Mouse (Mus musculus): ENCODE results near the gene Nupr1. TPM values are rescaled to one million over a fixed set of nuclear protein-coding genes. Genes with fewer than 3 reads are reported as not detected.

Nupr1 gene
- polyA plus RNA-seq (2014; fragmentation: Nextera tagmentation; extraction: Ambion mirVana), result 7.0 and 8.5 TPM in 2 replicates

DNA sequence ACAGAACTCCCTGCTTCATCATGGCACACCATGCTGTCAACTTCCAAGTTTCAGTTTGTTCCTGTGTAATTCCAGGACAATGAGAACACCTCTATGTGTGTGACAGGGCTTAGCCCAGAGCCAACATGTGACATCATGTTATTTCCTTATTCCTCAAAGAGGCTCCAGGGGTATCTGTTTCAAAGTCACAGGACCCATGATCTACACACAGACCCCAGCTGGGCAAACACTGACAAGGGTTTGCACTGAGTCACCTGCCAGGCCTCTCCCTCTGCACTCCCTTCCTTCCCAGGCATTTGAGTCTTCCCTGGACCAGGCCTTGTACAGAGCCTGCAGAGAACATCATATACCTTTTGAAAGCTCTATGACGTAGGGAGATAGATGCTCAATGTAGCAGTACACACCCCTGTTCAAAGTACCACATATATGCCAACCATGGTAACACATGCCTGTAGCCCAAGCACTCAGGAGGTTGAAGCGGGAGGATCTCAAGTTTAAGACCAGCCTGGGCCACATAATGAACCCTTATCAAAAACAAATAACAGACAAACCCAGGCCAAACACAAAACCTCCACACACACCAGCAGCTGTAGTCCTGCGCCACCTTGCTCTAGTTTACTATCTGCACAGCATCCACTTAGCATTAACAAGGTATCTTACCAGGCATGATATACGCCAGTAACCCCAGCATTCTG is at the start of gene Nupr1:
Gene Nupr1 (minus strand): TSS at position 38 of the 695 bp plus-strand sequence.
- H3K4me2 ChIP-seq (ENCODE audit: low read length), result no peak within 1 kb of the TSS
- H3K36me3 ChIP-seq (ENCODE audit: control insufficient read depth, insufficient read depth, low read length), result no peaks in the 10 kb centered on the region
- no peak within 1 kb of the TSS for H3K4me3 ChIP-seq (ENCODE audit: low read depth, low read length)
- no peak for ATAC-seq
- no peaks in the 10 kb centered on the region for H3K9me3 ChIP-seq (replicated peaks; ENCODE audit: control insufficient read depth, low read length)
- whole genome bisulfite sequencing, result 98% methylated on average over 4 of the region's 4 CpGs
- no peaks in the 10 kb centered on the region for H3K4me1 ChIP-seq (ENCODE audit: control insufficient read depth, insufficient read depth, low read length)
- H3K27me3 ChIP-seq (replicated peaks; ENCODE audit: control insufficient read depth, insufficient read depth, low read length), result no peaks in the 10 kb centered on the region
- no peak for DNase-seq (ENCODE audit: low spot score)
- no peak within 1 kb of the TSS for H3K9ac ChIP-seq (ENCODE audit: low read length)
- H3K27ac ChIP-seq (ENCODE audit: low read depth, low read length), result no peak within 1 kb of the TSS

DNA sequence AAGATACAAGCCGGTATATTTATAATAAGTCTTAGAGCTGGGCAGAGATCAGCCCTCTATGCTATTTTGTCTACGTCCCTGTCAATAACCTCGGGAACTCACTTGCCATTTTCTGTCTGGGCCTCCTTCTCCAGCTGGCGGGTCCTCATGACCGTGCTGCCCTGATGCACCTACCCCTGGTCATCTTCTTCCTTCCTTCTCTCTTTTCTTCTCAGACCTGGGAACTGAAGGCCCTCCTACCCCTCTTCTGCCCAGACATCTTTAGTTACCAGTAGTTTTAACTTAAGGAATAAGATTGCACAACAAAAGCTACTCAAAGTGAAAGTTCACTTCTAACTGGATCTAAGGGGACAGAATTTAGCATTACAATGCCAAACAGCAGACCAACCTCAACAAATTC is 49.0 kb upstream of the Nupr1 start:
- Histone ChIP-seq H3K36me3 (ENCODE audit: control insufficient read depth, insufficient read depth, low read length) (0 out of 2 replicates have a peak, but pooled peaks cover 4% of the 10 kb centered on the region), H3K4me1 (ENCODE audit: control insufficient read depth, insufficient read depth, low read length) (no peaks in the 10 kb centered on the region), H3K4me2 (ENCODE audit: low read length) (no peak overlapping the region), H3K9me3 (replicated peaks; ENCODE audit: control insufficient read depth, low read length) (no peaks in the 10 kb centered on the region), H3K4me3 (ENCODE audit: low read depth, low read length) (no peak overlapping the region), H3K27me3 (replicated peaks; ENCODE audit: control insufficient read depth, insufficient read depth, low read length) (no peaks in the 10 kb centered on the region), H3K9ac (ENCODE audit: low read length) (no peak overlapping the region), H3K27ac (ENCODE audit: low read depth, low read length) (no peak overlapping the region)
- DNase-seq (ENCODE audit: low spot score) (no peak), ATAC-seq (no peak)
- 91% methylated on average over 5 of the region's 5 CpGs for WGBS

DNA sequence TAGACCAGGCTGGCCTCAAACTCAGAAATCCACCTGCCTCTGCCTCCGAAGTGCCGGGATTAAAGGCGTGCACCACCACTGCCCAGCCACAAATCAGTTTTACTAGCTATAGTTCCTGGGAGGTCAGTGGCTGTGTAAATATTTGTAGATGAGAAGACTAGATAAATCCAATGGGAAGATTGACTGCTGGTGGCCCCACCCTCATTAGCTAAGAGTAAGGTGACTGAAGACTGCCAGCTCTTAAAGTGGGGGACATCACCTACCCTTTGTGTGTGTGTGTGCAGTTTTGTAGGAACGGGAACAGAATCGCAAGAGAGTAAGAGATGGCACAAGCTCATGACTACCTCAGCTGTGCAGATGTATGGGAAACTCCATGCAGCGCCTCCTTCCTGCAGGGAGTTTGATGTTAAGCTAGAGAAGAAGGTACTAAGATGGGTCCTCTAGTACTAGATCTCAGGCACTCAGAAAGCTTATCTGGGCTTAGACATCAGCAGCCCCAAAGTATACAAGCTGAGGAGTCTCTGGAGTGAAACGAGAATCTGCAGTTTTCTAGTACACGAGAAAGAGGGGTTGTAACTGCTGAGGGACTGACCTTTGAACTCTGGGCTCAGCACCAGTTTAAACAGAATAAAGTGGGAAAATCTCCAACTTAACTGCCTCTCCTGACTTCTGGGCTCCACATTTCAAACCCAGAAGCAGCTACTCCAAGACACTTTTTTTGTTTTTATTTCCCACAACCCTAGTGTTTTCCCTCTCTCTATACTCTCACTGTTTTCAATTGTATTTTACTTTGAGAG is 48.1 kb upstream of the Nupr1 start:
- no peaks in the 10 kb centered on the region for H3K4me1 ChIP-seq (ENCODE audit: control insufficient read depth, insufficient read depth, low read length)
- no peak overlapping the region for H3K9ac ChIP-seq (ENCODE audit: low read length)
- H3K27me3 ChIP-seq (replicated peaks; ENCODE audit: control insufficient read depth, insufficient read depth, low read length), result no peaks in the 10 kb centered on the region
- DNase-seq (ENCODE audit: low spot score), result no peak
- no peak overlapping the region for H3K4me2 ChIP-seq (ENCODE audit: low read length)
- H3K36me3 ChIP-seq (ENCODE audit: control insufficient read depth, insufficient read depth, low read length), result 0 out of 2 replicates have a peak, but pooled peaks cover 7% of the 10 kb centered on the region
- WGBS, result 86% methylated on average over 8 of the region's 8 CpGs
- no peaks in the 10 kb centered on the region for H3K9me3 ChIP-seq (replicated peaks; ENCODE audit: control insufficient read depth, low read length)
- H3K27ac ChIP-seq (ENCODE audit: low read depth, low read length), result no peak overlapping the region
- H3K4me3 ChIP-seq (ENCODE audit: low read depth, low read length), result no peak overlapping the region
- ATAC-seq, result no peak

DNA sequence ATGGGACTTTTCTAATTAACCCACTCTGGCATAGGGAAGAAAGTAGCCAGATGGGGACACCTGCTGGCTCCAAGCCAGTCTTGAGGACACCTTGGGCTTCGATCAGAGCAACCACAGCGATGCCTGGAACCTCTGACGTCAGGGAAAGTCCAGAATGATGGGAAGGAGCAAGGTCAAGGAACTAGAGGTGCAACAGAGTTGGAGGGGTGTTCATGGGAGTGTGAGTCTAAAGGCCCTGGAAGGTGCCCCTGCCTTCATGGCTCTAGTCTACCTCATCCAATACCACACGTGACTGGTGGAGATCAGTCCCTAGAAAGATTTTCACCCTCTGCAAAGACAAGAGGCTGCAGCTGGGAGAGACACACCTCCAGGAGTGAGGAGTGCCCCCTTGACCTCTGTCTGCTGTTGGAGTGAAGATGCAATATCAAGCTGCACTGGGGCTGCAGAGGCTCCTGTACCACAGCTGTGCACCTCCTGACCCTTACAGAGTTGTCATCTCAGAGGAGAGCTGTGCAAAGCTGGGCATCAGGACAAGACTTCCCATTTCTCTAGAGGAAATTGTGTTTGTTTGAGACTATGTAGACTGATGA is 46.1 kb upstream of the Nupr1 start:
- WGBS, result 83% methylated on average over 4 of the region's 4 CpGs
- ATAC-seq (no peak), DNase-seq (ENCODE audit: low spot score) (no peak)
- no peak overlapping the region for H3K4me2 ChIP-seq (ENCODE audit: low read length)
- H3K9ac ChIP-seq (ENCODE audit: low read length), result no peak overlapping the region
- H3K27me3 ChIP-seq (replicated peaks; ENCODE audit: control insufficient read depth, insufficient read depth, low read length), result no peaks in the 10 kb centered on the region
- no peak overlapping the region for H3K27ac ChIP-seq (ENCODE audit: low read depth, low read length)
- no peaks in the 10 kb centered on the region for H3K4me1 ChIP-seq (ENCODE audit: control insufficient read depth, insufficient read depth, low read length)
- no peaks in the 10 kb centered on the region for H3K9me3 ChIP-seq (replicated peaks; ENCODE audit: control insufficient read depth, low read length)
- no peak overlapping the region for H3K4me3 ChIP-seq (ENCODE audit: low read depth, low read length)
- peaks cover 23% of the 10 kb centered on the region for H3K36me3 ChIP-seq (ENCODE audit: control insufficient read depth, insufficient read depth, low read length)

DNA sequence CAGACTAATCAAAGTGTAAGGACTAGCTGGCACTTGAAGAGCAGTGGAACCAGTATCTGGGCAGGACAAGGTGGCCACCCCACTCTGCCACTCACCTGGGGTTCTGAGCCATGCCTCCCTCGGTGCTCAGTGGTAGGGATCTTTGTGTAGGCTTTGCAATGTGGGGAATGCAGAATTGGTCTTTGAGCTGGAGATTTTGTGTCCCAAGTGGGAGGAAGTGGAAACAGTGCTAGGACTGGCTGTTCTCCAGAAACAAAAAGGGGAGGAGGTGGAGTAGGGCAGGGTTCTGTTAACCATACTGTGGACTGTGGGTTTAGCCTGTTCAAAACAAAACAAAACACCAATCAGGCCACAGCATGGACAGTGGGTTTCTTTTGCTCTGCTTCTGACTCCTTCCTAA is 45.5 kb upstream of the Nupr1 start, which contains the start of gene Sult1a1:
Gene Sult1a1 (minus strand): TSS at position 226 of the 400 bp plus-strand sequence.
- WGBS, result 85% methylated on average over 1 of the region's 1 CpGs
- DNase-seq (ENCODE audit: low spot score) (no peak), ATAC-seq (no peak)
- Histone ChIP-seq H3K4me2 (ENCODE audit: low read length) (no peak within 1 kb of the TSS), H3K9ac (ENCODE audit: low read length) (no peak within 1 kb of the TSS), H3K4me1 (ENCODE audit: control insufficient read depth, insufficient read depth, low read length) (no peaks in the 10 kb centered on the region), H3K36me3 (ENCODE audit: control insufficient read depth, insufficient read depth, low read length) (peaks cover 28% of the 10 kb centered on the region), H3K27ac (ENCODE audit: low read depth, low read length) (no peak within 1 kb of the TSS), H3K27me3 (replicated peaks; ENCODE audit: control insufficient read depth, insufficient read depth, low read length) (no peaks in the 10 kb centered on the region), H3K9me3 (replicated peaks; ENCODE audit: control insufficient read depth, low read length) (no peaks in the 10 kb centered on the region), H3K4me3 (ENCODE audit: low read depth, low read length) (no peak within 1 kb of the TSS)

DNA sequence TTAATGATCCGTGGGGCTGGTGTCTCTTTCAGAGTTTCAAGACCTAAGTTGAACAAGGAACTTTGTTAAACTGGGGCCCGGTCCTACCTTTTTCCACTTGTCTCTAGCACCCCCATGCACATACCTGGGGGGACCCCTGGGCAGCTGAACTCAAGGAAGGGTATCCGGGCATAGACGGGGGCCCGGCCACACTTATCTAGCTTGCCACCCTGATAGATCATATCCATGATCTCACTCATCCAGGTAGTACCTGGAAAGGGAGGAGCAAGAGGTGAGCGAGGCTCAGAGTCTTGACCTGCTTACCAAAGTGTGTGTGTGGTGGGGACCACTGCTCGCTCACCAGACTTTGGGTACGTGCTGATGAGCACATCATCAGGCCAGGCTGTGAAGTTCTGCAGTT is 44.4 kb upstream of the Nupr1 start:
- H3K27ac ChIP-seq (ENCODE audit: low read depth, low read length), result no peak overlapping the region
- H3K4me1 ChIP-seq (ENCODE audit: control insufficient read depth, insufficient read depth, low read length), result no peaks in the 10 kb centered on the region
- no peak overlapping the region for H3K9ac ChIP-seq (ENCODE audit: low read length)
- 97% methylated on average over 8 of the region's 8 CpGs for WGBS
- no peaks in the 10 kb centered on the region for H3K27me3 ChIP-seq (replicated peaks; ENCODE audit: control insufficient read depth, insufficient read depth, low read length)
- H3K36me3 ChIP-seq (ENCODE audit: control insufficient read depth, insufficient read depth, low read length), result peaks cover 32% of the 10 kb centered on the region
- no peak overlapping the region for H3K4me3 ChIP-seq (ENCODE audit: low read depth, low read length)
- H3K4me2 ChIP-seq (ENCODE audit: low read length), result no peak overlapping the region
- ATAC-seq, result no peak
- no peak for DNase-seq (ENCODE audit: low spot score)
- H3K9me3 ChIP-seq (replicated peaks; ENCODE audit: control insufficient read depth, low read length), result no peaks in the 10 kb centered on the region

DNA sequence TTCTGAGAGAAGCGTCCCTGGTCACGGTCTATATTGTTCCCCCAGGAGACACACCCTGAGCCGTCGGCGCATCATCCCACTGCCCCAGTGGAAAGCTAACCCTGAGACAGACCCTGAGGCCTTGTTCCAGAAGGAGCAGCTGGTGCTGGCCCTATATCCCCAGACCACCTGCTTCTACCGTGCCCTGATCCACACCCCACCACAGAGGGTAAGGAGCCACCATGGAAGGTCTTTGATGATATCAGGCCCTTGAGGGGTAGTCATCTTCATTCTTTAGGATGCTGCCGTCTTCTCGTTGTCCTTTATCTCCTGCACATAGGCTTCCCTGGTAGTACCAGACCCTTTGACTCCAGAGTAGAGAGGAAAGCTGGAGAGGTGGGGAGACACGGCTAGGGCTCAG is 41.5 kb upstream of the Nupr1 start:
- Histone ChIP-seq H3K27ac (ENCODE audit: low read depth, low read length) (no peak overlapping the region), H3K4me2 (ENCODE audit: low read length) (no peak overlapping the region), H3K36me3 (ENCODE audit: control insufficient read depth, insufficient read depth, low read length) (peaks cover 32% of the 10 kb centered on the region), H3K9ac (ENCODE audit: low read length) (no peak overlapping the region), H3K9me3 (replicated peaks; ENCODE audit: control insufficient read depth, low read length) (no peaks in the 10 kb centered on the region), H3K4me3 (ENCODE audit: low read depth, low read length) (no peak overlapping the region), H3K27me3 (replicated peaks; ENCODE audit: control insufficient read depth, insufficient read depth, low read length) (no peaks in the 10 kb centered on the region), H3K4me1 (ENCODE audit: control insufficient read depth, insufficient read depth, low read length) (no peaks in the 10 kb centered on the region)
- ATAC-seq (no peak), DNase-seq (ENCODE audit: low spot score) (no peak)
- 94% methylated on average over 9 of the region's 9 CpGs for WGBS

DNA sequence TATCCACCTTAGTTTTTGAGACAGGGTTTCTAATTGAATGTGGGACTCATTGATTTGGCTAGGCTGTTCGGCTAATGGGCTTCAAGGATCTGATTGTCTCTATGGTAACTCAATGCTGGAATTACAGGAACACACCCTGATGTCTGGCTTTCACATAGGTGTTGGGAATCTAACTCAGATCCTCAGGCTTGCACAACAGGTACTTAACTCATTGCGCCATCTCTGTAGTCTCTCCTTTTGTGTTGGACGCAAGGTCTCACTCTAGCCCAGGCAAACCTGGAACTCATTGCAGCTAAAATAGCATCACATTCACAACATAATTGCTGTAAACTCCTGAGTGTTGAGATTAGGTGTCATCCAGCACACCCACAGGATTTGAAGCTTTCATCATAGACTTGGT is 39.5 kb upstream of the Nupr1 start:
- H3K36me3 ChIP-seq (ENCODE audit: control insufficient read depth, insufficient read depth, low read length), result peaks cover 47% of the 10 kb centered on the region
- no peaks in the 10 kb centered on the region for H3K27me3 ChIP-seq (replicated peaks; ENCODE audit: control insufficient read depth, insufficient read depth, low read length)
- H3K4me3 ChIP-seq (ENCODE audit: low read depth, low read length), result no peak overlapping the region
- H3K4me1 ChIP-seq (ENCODE audit: control insufficient read depth, insufficient read depth, low read length), result no peaks in the 10 kb centered on the region
- no peak overlapping the region for H3K4me2 ChIP-seq (ENCODE audit: low read length)
- 93% methylated on average over 3 of the region's 3 CpGs for WGBS
- ATAC-seq (no peak), DNase-seq (ENCODE audit: low spot score) (no peak)
- no peak overlapping the region for H3K9ac ChIP-seq (ENCODE audit: low read length)
- no peaks in the 10 kb centered on the region for H3K9me3 ChIP-seq (replicated peaks; ENCODE audit: control insufficient read depth, low read length)
- H3K27ac ChIP-seq (ENCODE audit: low read depth, low read length), result no peak overlapping the region

DNA sequence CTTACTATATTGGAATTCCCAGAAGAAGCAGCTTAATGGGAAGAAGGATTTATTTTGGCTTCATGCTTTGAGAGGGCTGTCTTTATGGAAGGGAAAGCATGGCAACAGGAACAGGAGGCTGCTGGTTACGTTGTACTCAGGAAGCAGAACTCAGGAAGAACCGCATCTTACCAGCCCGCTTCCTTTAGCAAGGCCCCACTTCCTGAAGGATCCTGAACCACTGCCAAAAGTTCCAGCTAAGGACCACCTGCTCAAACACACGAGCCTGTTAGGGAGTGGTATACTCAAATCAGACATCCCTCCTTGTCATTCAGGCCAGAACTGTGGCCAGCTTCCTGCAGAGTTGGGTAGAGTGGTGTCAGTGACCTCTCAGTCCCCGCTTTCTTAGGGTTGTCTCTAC is 37.8 kb upstream of the Nupr1 start:
- Histone ChIP-seq H3K9me3 (replicated peaks; ENCODE audit: control insufficient read depth, low read length) (no peaks in the 10 kb centered on the region), H3K27ac (ENCODE audit: low read depth, low read length) (no peak overlapping the region), H3K9ac (ENCODE audit: low read length) (no peak overlapping the region), H3K4me2 (ENCODE audit: low read length) (no peak overlapping the region), H3K4me3 (ENCODE audit: low read depth, low read length) (no peak overlapping the region), H3K4me1 (ENCODE audit: control insufficient read depth, insufficient read depth, low read length) (no peaks in the 10 kb centered on the region), H3K27me3 (replicated peaks; ENCODE audit: control insufficient read depth, insufficient read depth, low read length) (no peaks in the 10 kb centered on the region), H3K36me3 (ENCODE audit: control insufficient read depth, insufficient read depth, low read length) (peaks cover 54% of the 10 kb centered on the region)
- WGBS, result 86% methylated on average over 5 of the region's 5 CpGs
- no peak for ATAC-seq
- DNase-seq (ENCODE audit: low spot score), result peak; percentile 17
